Mouse (Mus musculus) layer of hippocampus, adult 8-10 months (tissue): ENCODE data around the gene Lrrc23. TPM values are rescaled to one million over a fixed set of nuclear protein-coding genes. Genes with fewer than 3 reads are reported as not detected.
"Not testable (repeated sequence)": the region's sequence is repeated elsewhere in the genome, so short reads cannot be mapped to it uniquely, and the experiment has no call there.

Source experiments
- DNase-seq, 2 experiments: peaks; one replicate each; pipeline ENCODE4 v3.0.0; 2022; ENCODE audit warnings: low spot score in 2 of 2
- total RNA-seq, 4 experiments: library from RNA; stranded (reverse); gene quantifications; 2 replicates each; pipeline ENCODE4 v1.2.4; 2022

The Lrrc23 gene
- 1 to 10 TPM; 2.3 to 5.1 (median 3.3) TPM for total RNA-seq

- no peak for DNase-seq
These were observed at the start of gene Lrrc23 for GRCm38 (mm10) chr6:124779222-124779983. Lrrc23 (minus strand) TSS chr6:124779727.

GRCm38 (mm10) chr6:124828101-124828592, 48.6 kb upstream of the Lrrc23 start:
- DNase-seq: no peak

- no peak for DNase-seq
These were observed 42.5 kb upstream of the Lrrc23 start for GRCm38 (mm10) chr6:124822049-124822448.

- DNase-seq: no peak
These were observed 41.4 kb upstream of the Lrrc23 start for GRCm38 (mm10) chr6:124820891-124821290.

GRCm38 (mm10) chr6:124817971-124818370, 38.4 kb upstream of the Lrrc23 start:
- DNase-seq: no peak

GRCm38 (mm10) chr6:124817563-124817962, 38.0 kb upstream of the Lrrc23 start:
- no peak for DNase-seq

GRCm38 (mm10) chr6:124817125-124817524, 37.6 kb upstream of the Lrrc23 start:
- no peak for DNase-seq

- DNase-seq: no peak
These were observed 37.1 kb upstream of the Lrrc23 start for GRCm38 (mm10) chr6:124816611-124817010.

GRCm38 (mm10) chr6:124814858-124815774, 35.6 kb upstream of the Lrrc23 start:
- no peak for DNase-seq

- DNase-seq: no peak
These were observed 34.9 kb upstream of the Lrrc23 start for GRCm38 (mm10) chr6:124814448-124814847.

GRCm38 (mm10) chr6:124813933-124814332, 34.4 kb upstream of the Lrrc23 start, which contains the start of gene Tpi1:
Tpi1 (minus strand) TSS chr6:124814296.
- DNase-seq: peak; percentile 88 to 89

- peak in 1 of 2 experiments; percentile 68 for DNase-seq
These were observed 34.0 kb upstream of the Lrrc23 start for GRCm38 (mm10) chr6:124813496-124813895.

GRCm38 (mm10) chr6:124812848-124813247, 33.3 kb upstream of the Lrrc23 start:
- no peak for DNase-seq

GRCm38 (mm10) chr6:124811701-124812560, 32.4 kb upstream of the Lrrc23 start:
- DNase-seq: no peak

GRCm38 (mm10) chr6:124811403-124811665, 31.8 kb upstream of the Lrrc23 start:
- no peak for DNase-seq

- not testable (repeated sequence) for DNase-seq
These were observed 31.3 kb upstream of the Lrrc23 start for GRCm38 (mm10) chr6:124810566-124811402.

- DNase-seq: no peak
These were observed 30.4 kb upstream of the Lrrc23 start for GRCm38 (mm10) chr6:124809775-124810538.

- peak in 1 of 2 experiments; percentile 45 for DNase-seq
These were observed 29.7 kb upstream of the Lrrc23 start for GRCm38 (mm10) chr6:124809052-124809774.
